Mouse (Mus musculus): ENCODE data around the gene Pon3. TPM values are rescaled to one million over a fixed set of nuclear protein-coding genes. Genes with fewer than 3 reads are reported as not detected.

Gene Pon3
- polyA plus RNA-seq, 1 experiment from 2014 or later = 15.2 TPM

GRCm38 (mm10) chr6:5179189-5179588 lies 76.9 kb downstream of the Pon3 start:
- Histone ChIP-seq H3K9me3 (replicated peaks) (no peaks in the 10 kb centered on the region), H3K4me3 (replicated peaks) (no peak overlapping the region), H3K27me3 (no peaks in the 10 kb centered on the region), H3K9ac (no peak overlapping the region), H3K4me1 (0 out of 2 replicates have a peak, but pooled peaks cover 6% of the 10 kb centered on the region), H3K36me3 (no peaks in the 10 kb centered on the region), H3K27ac (replicated peaks) (no peak overlapping the region), H3K4me2 (replicated peaks) (no peak overlapping the region)
- WGBS = 64% methylated on average over 6 of the region's 6 CpGs
- no peak for ATAC-seq (ENCODE audit: insufficient number of reproducible peaks, low FRiP score, low TSS enrichment, low read depth)

DNA sequence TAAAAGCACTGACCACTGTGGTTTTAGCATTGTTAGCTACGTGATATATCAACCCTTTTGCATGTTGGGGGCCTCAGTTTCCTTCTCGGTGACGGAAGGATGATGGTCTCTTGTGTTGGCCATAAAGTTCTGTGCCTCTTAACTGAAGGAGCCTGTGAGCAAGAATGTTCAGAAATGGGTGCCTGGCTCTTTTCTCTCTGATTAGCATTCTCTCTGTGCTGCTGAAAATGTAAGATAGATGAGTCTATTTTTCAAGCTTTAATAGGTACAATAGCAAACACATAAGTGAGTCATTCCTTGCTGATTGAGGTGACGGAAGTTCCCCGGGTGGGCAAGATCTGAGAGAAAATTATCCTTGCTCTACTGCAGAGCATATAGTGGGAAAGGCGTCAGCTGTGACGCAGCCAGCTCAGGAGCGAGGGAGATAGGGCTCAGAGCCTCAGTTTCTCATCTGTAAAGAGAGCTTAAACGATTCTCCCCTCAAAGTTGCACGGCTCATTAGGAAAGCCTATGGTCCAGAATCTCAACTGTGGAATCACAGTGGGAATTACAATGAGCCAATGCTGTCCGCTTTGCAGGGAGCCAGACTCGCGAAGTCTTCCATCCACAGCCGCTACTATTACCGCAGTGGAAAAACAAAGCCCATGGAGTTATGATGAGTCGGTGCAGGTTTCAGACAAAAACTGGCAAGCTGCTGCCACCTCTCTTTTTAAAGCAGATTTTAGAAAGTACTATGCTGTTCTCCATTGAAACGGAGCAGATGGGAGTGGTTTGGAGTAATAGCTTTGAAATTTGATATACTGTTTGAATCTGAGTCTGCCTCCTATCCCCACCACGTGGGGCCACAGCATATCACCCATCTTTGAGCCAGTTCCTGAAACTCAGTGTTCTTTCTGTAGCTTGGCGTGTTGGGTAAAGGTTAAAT lies 77.9 kb downstream of the Pon3 start:
- H3K9ac ChIP-seq = no peak overlapping the region
- 34% methylated on average over 19 of the region's 19 CpGs for WGBS
- H3K4me1 ChIP-seq = 0 out of 2 replicates have a peak, but pooled peaks cover 6% of the 10 kb centered on the region
- H3K36me3 ChIP-seq = no peaks in the 10 kb centered on the region
- peak overlapping the region; percentile 19 for H3K4me3 ChIP-seq (replicated peaks)
- no peaks in the 10 kb centered on the region for H3K9me3 ChIP-seq (replicated peaks)
- H3K4me2 ChIP-seq (replicated peaks) = peak overlapping the region; percentile 44
- no peak overlapping the region for H3K27ac ChIP-seq (replicated peaks)
- no peaks in the 10 kb centered on the region for H3K27me3 ChIP-seq
- ATAC-seq (ENCODE audit: insufficient number of reproducible peaks, low FRiP score, low TSS enrichment, low read depth) = no peak

GRCm38 (mm10) chr6:5174179-5174812 lies 81.8 kb downstream of the Pon3 start:
- H3K4me2 ChIP-seq (replicated peaks) = no peak overlapping the region
- H3K4me1 ChIP-seq = 0 out of 2 replicates have a peak, but pooled peaks cover 6% of the 10 kb centered on the region
- H3K27me3 ChIP-seq = no peaks in the 10 kb centered on the region
- 77% methylated on average over 10 of the region's 10 CpGs for WGBS
- H3K9ac ChIP-seq = no peak overlapping the region
- no peak for ATAC-seq (ENCODE audit: insufficient number of reproducible peaks, low FRiP score, low TSS enrichment, low read depth)
- no peak overlapping the region for H3K4me3 ChIP-seq (replicated peaks)
- no peaks in the 10 kb centered on the region for H3K9me3 ChIP-seq (replicated peaks)
- no peaks in the 10 kb centered on the region for H3K36me3 ChIP-seq
- no peak overlapping the region for H3K27ac ChIP-seq (replicated peaks)

- no peak overlapping the region for H3K4me2 ChIP-seq (replicated peaks)
- H3K27ac ChIP-seq (replicated peaks) = no peak overlapping the region
- no peak overlapping the region for H3K9ac ChIP-seq
- ATAC-seq (ENCODE audit: insufficient number of reproducible peaks, low FRiP score, low TSS enrichment, low read depth) = no peak
- H3K9me3 ChIP-seq (replicated peaks) = no peaks in the 10 kb centered on the region
- no peaks in the 10 kb centered on the region for H3K36me3 ChIP-seq
- WGBS = 71% methylated on average over 9 of the region's 9 CpGs
- no peaks in the 10 kb centered on the region for H3K27me3 ChIP-seq
- H3K4me3 ChIP-seq (replicated peaks) = no peak overlapping the region
- no peaks in the 10 kb centered on the region for H3K4me1 ChIP-seq
Observed at GRCm38 (mm10) chr6:5172571-5172970, 83.5 kb downstream of the Pon3 start.

GRCm38 (mm10) chr6:5171418-5171817 lies 84.7 kb downstream of the Pon3 start:
- Histone ChIP-seq H3K4me3 (replicated peaks) (no peak overlapping the region), H3K9ac (no peak overlapping the region), H3K9me3 (replicated peaks) (no peaks in the 10 kb centered on the region), H3K27ac (replicated peaks) (no peak overlapping the region), H3K4me1 (no peaks in the 10 kb centered on the region), H3K4me2 (replicated peaks) (no peak overlapping the region), H3K27me3 (no peaks in the 10 kb centered on the region), H3K36me3 (no peaks in the 10 kb centered on the region)
- 80% methylated on average over 4 of the region's 4 CpGs for WGBS
- no peak for ATAC-seq (ENCODE audit: insufficient number of reproducible peaks, low FRiP score, low TSS enrichment, low read depth)

Other genes starting within 250 kb of the Pon3 start
- 6.4 and 11.1 TPM in 2 replicates for gene Pon1, start 62.3 kb downstream of the Pon3 start, polyA plus RNA-seq (2015; fragmentation: Nextera tagmentation; extraction: Ambion mirVana)
- 50.7 and 51.8 TPM in 2 replicates for gene Pon2, start 42.2 kb upstream of the Pon3 start, polyA plus RNA-seq (2015; fragmentation: Nextera tagmentation; extraction: Ambion mirVana)
- gene Asb4, start 127.1 kb upstream of the Pon3 start, polyA plus RNA-seq (2015; fragmentation: Nextera tagmentation; extraction: Ambion mirVana) = 16.6 and 19.5 TPM in 2 replicates
- gene Pdk4, start 240.0 kb upstream of the Pon3 start, polyA plus RNA-seq (2015; fragmentation: Nextera tagmentation; extraction: Ambion mirVana) = 3.1 and 3.7 TPM in 2 replicates

All from embryonic facial prominence, embryonic 15.5 days (tissue).